Mouse (Mus musculus) gastrocnemius, adult 8-10 months (tissue): Measurements from ENCODE around the gene Robo2. TPM values are rescaled to one million over a fixed set of nuclear protein-coding genes. Genes with fewer than 3 reads are reported as not detected.
"Not testable (repeated sequence)": the region's sequence is repeated elsewhere in the genome, so short reads cannot be mapped to it uniquely, and the experiment has no call there.

Experiments
- DNase-seq, 2 experiments: peaks; one replicate each; pipeline ENCODE4 v3.0.0; 2022; ENCODE audit warnings: low spot score in 2 of 2
- total RNA-seq, 4 experiments: library from RNA; stranded (reverse); gene quantifications; 2 replicates each; pipeline ENCODE4 v1.2.4; 2022

Robo2 gene
- total RNA-seq, 4 experiments from 2014 or later: 0.19 to 0.99 (median 0.50) TPM

DNA sequence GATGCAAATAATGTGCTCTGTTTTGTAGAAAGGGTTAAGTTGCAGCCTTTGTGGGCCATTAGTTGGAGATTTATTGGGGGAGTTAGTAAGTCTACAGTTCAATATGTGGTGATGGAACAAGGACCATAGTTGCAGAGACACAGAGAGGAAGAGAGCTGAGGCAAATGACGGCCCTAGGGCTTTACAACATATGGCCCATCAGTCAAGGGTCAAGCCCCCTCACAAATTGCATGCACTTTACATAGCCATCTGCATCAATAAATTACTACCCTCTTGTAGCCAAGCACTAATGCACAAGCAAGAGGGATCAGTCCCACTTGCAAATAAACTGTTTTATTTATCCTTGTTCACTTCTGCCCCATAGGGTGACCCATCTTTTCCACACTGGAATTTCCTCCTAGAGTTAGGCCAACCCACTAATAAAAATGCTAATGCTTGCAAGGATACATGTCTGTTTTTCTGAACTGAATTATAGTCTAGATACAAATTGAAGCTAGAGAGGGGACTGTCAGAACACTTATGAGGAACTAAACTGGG lies 194.7 kb downstream of the Robo2 start:
- DNase-seq: no peak

DNA sequence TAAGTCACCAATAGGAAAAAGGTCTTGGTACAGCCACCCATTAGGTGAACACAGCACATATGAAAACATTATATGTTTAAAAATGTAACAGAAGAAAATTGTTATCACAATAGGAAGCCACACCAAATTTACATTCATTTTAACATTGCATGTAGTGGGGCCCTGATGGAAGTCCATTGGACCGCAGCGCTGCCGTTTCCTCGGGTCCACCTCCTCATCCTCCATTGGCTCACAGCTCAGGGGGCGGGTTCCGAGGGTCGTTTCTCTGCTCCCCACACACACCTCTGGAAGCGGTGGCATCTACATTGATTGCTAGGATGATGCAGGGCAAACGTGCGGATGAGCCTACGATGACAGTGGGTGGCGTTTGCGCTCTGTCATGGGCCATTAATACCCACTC lies 195.8 kb downstream of the Robo2 start:
- DNase-seq: no peak

DNA sequence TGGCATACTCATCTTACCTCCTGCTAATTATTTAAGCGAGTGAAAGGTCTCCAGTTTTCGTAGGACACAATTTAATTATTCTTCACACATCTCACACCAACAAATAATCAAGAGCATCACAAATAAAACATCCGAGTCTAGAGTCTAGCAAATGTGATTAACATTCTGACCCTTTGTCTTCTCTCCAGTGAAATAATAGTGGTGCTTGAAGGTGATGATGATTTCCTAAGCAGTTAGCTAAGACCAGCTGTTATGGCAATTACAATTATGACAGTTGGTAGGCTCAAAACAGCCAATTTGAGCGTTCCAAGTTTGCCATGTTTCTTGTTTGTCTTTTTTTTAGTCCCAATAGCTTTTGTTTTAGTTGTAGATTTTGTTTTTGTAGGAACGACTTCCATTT lies 210.9 kb downstream of the Robo2 start:
- no peak for DNase-seq

DNA sequence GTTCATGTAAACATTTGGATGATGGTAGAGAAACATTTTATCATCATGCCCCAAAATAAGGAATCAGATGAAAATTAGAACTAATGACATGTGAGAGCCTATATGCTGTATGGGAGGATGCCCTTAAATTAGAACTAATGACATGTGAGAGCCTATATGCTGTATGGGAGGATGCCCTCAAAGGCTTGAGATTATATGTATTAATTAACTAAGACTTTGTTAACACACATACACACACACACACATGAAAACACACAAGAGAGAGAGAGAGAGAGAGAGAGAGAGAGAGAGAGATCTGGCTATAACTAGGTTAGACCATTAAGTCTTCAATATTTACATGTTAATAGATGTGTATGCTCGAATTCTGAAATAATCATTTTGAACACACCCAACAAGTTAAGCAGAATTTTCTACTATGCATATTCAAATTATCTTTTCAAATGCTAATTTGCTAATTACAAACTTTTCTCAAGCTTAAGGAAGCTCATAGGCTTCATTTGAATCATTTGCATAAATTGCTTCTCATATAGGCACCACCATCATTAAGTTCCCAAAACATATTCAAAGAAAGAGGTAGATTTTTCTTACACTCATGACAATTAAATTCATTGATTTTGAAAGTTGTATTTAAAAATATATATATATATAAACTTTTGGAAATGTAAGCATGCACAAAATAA lies 211.5 kb downstream of the Robo2 start:
- DNase-seq: no peak

DNA sequence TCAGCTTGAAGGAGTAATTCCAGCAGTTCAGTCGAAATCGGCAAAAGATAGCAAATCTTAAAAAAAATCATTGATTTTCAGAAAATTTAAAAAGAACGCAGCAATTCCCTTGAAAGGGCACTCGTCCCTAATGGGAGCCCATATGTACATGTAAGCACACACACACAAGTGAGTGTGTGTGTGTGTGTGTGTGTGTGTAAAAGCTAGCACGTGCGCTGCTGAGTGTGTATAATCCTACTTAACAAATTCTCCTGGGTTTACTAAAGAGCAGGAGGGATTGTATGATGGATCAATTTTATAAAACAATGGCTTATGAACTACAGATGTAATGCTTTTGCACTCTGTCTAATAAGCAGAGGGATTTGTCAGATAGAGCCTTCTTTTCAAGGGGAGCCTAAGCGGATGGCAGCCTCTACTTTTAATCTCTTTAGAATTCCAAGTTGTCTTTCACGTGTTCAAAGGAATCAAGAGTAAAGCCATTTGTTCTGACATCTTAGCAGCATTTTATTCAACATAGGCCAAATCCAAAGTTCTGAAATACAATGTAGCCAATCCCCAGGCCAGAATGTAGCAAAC lies 218.6 kb downstream of the Robo2 start:
- no peak for DNase-seq

DNA sequence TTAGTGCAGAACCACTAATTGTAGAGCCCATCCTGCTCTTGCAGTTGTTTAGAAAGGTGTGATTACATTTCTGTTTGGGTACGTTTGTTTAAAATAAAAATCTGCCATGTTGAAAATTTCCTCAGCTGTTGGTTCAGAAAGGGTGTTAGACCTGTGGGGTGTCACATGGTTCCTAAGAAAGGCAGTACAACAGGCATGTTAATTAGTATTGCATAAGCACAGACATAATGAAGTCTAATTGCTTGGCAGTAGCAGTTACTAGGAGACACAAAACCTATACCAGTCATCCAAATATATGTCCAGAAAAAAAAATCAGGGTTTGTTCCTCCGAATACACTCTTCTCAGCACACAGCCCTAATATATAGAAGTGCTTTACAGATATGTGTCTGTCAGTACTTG lies 220.0 kb downstream of the Robo2 start:
- no peak for DNase-seq

DNA sequence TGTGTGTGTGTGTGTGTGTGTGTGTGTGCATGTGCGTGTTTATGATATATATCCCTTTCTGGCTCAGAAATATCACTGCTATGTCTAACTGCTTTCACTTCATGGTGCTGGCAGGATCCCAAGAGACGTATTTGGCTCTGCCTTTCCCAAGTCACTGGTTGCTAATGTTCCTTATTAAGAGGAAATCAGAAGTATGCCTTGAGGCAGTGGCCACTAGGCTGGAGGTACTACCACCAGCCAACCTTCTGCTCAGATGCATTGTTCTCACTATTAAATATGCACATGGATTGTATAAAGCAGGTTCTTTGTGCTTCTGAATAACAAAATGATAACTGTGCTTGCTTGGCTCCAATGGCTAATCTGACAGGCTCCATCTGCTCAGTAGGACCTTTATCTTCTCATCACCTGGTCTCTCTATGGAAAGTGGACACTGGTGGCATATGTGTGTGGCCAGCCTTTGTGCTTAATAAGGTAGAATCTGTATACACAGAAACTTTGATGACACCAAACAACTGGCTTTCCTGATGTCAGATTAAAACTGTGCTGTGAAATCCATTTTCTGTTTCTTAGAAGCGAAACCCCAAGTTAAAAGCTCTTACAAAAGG lies 229.0 kb downstream of the Robo2 start:
- no peak for DNase-seq

DNA sequence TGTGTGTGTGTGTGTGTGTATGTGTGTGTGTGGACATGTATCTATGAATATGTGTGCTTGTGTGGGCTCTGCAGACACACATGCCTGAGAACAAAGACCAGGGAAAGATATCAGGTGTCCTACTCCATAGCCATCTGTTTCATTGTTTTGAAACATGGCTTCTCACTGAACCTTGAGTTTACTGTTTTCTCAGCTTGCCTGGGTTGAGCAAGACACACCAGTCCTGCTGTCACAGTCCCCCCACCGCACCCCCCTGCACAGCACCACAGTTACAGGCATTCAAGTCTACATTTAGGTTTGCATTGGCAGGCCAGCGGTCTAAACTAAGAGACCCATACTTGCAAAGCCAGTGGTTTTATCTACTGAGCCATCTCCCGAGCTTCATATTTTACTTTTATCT lies 239.0 kb downstream of the Robo2 start:
- no peak for DNase-seq

DNA sequence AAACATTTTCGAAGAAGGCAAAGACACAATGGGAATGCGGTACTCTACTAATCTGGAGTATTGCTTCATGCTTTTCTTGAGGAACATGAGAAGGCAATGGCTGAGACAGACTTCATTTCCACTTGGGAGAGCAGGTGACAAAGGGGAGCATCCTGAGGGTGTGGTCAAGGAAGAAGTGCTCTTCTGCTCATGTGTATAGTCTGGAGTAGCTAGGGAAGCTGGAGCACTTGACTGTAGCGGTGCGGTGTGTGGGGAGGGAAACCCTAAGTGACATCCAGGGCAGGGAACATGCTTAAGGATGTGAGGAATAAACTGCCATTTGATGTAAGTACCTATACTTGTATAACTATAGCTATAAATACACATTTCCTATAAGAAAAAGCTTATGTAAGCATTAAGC lies 242.0 kb downstream of the Robo2 start:
- DNase-seq: no peak

DNA sequence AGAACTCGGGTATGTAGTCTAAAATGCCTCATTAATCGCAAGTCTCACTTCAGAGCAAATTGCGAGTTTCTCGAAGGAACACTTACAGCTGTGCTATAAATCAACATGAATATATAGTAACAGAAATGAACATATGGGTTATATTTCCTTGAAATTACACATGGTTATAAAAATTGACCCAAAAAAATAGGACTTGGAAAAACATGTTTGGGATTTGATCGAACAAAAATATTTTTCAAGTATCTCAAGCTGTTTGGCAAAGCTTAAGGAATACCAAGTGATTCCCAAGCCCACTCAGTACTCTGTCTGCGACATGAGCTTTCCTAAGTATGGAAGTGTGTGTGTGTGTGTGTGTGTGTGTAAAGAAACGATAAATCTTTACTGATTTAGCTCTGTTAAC lies 242.5 kb downstream of the Robo2 start:
- DNase-seq: no peak

DNA sequence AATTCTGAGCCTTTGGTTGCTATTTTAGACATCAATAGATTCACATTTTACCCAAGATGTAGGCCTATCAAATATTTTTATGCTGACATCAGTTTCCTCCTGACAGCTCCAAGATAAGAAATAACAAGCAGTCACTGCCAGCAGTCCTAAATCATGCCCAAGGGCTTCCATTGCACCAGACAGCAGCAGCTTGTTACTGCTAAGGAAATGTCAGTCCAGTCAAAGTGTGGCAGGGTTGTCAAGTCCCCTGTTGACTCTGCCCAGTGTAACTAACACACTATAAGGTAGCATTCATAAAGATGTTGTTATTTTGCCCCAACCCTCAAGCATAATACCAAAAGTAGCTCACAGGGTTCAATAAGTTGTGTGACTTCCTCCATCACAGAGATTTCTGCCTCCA lies 243.8 kb downstream of the Robo2 start:
- DNase-seq: no peak

DNA sequence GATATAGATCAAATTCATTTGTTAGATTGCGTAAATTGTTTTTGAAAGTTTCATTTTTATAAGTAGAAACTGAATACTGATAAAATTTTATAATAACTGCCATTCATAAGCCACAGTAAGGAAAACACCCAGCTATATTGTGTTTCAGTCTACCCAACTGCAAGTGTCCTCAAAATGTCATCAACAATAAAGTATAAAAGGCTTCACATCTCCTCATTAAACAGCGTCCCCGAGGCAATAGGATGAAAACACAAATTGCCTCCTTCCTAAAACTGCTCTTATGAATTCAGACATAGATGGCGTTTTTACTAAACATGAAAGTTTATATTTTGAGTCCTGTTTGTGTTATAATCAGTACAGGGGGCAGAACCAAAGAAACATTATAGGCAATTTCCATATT lies 249.6 kb downstream of the Robo2 start:
- no peak for DNase-seq

DNA sequence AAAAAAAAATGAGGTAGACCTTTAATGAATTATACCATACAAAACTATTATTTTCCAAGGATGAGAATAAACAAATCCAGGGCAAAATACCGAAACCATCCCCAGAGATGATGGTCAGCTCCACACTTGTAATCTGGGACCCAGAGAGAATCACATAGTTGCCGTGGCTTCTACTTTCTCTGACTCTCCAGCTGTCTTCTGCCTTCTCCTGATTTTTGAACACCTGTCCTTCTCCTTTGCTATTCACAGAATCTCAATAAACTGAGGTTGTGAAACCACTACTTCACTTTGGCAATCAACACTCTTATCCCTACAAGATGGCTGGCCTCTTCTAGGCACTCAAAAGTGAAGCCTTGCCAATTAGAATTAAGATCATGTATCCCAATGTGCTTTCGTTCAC lies 252.4 kb downstream of the Robo2 start:
- no peak for DNase-seq

DNA sequence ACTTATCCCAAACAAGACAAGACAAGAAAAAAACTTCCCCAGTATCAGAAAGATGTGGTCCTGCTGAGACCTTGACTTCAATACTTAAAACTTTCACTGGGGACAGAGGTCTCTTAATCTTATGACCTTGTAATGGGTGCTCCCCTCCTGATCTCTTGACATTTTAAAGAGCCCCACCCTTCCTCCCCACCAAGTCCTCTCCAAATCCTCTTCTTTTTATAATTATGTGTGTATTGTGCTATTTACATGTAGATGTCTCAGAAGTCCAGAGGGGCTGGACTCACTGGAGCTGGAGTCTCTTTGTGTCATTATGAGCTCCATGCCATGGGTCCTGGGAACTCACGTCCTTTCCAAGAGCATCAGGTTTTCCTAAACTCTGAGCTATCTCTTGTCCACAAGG lies 275.4 kb downstream of the Robo2 start:
- no peak for DNase-seq

DNA sequence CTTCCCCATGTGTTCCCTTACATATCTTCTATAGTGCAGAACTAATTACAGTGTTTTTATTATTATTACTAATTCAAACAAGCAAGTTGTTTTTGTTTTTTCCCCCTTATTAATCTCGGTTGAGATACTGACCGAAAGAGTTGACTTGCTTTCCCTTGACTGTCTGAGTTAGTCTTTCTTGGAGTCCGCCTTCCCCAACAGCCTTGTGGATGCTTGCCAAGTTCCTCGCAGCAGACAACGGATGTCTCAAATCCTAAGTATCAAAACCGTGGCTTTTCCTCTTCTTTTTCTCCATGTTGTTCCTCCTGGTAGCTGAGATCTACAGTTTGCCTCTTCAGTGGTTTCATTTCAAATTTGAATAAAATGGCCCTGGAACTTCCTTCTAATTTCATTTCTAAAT lies 278.8 kb downstream of the Robo2 start:
- DNase-seq: no peak

DNA sequence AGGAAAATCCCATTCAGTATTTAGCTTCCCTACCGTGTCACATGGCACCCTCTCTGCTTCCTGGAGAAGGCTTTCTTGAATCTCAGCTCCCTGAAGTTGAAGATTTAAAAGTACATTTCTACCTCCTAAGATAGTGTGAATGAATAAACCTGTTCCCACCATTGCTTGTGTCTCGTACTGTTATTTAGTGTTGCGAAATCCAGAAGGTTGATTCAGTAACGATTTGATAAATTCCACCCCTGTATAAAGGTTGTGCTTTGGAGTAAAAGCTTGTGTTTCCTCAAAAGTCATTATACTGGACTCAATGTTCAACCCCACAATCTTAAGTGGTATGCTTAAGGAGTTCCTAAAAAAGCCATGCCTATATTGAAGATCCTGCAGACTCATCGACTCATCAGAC lies 280.3 kb downstream of the Robo2 start:
- DNase-seq: no peak

DNA sequence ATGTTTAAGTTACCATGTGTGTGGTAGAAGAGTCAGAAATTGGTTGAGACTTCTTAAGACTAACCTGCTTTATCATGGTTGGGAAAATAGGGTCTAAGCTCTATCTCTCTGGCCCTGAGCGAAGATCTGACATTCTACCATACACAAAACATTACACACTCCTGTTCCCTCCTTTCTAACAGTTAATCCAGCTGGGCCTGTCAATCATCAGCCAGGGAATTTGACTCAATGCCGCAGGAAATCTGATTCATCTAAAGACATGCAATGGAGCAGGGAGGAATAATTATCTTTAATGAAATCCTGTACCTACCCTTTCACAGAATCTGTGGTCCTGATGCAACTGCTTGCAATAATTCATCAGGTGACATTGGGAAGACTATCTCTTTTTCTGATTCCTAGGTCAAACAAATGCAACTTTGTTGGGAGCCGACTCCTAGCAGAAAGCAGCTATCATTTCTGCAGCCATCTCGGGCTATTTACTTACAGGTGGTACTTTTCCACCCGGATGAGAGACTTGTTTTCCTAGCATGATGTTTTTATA lies 283.1 kb downstream of the Robo2 start:
- DNase-seq: no peak

DNA sequence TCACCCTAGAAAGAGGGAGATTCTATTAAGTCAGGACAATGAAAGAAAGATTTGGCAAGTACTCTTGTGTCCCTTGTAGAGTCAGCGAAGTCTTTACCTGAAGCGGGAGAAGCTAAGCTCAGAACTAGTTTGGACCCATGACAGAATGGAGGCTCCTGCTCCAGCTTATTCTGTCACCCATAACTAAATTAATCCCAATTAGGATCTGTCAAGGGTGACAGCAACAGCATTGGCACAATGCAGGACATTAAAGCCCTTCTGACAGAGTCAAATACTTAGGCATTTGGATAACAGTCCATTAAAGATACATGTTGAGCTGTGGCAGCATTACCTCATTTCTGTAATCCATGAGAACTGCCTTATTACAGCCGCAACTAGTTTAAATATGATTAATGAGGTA lies 298.5 kb downstream of the Robo2 start:
- DNase-seq: no peak

DNA sequence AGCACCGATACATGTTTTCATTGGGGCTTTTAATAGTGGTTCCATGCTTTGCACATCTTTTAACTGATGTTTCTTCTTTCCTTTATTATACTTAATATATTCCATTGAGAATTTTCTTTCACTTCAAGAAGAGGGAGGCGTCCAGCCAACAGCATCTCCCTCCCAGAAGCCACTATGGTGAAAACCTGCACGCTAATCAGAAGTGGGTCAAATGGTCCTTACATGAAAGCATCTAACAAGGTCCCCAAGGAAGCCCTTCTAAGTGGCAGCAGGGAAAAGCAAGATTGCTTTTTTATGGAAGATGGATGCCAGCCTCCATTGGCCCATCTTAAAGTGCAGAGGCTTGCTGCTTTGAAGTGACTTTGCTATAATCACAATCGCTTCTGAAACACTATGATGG lies 300.5 kb downstream of the Robo2 start:
- no peak for DNase-seq

DNA sequence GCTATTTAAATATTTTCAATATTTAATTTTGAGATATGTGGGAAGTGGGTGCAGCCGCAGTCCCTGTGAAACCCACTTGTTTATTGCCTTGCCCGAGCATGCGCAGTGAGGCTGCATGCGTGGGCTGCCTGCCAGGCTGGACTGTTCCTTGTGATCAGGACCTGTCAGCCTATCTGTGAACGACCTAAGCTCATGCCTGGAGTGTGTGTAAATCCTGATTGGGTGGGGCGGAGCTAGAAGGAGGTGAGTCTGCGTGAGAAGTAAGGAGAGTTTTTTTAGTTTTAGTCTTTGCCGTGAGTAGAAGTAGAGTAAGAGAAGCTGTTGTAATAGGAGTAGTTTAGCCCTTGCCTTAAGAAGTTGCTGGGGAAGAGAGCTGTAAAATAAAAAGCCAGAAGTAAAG lies 307.2 kb downstream of the Robo2 start:
- not testable (repeated sequence) for DNase-seq

DNA sequence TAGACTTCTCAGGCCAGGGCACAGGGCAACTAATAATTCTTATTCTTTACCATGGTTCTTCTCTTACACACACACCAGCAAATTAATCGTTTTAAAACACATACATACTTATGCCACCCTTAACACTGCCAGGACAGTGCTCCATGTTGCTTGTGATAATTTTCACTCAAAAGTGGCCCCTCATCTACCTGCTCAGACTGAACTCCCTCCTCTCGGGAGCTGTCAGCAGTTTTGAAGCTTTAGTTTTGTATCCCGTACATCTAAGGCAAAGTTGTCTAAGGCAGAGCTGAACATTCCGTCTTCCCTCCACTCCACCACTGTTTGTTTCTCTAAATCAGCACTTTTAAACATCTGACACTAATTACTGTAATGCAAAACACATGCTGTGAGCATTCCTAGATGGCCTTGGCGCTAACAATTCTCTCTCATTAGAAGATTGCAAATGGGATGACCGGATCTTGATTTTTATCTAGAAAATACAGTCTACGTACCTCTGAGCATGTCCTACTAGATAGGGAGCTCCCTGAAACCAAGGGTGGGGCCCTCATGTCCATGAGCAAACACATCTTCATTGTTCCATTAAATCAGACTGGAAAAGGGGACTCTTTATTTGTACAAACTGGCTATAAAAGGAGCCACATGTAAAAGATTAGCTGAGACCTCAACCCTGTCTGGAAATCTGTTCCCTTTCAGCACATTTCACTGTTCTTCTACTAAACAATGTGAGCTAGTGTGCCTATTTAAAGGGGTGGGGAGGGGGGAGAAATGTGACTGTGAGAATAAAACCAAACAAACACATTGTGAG lies 318.4 kb downstream of the Robo2 start:
- DNase-seq: no peak

DNA sequence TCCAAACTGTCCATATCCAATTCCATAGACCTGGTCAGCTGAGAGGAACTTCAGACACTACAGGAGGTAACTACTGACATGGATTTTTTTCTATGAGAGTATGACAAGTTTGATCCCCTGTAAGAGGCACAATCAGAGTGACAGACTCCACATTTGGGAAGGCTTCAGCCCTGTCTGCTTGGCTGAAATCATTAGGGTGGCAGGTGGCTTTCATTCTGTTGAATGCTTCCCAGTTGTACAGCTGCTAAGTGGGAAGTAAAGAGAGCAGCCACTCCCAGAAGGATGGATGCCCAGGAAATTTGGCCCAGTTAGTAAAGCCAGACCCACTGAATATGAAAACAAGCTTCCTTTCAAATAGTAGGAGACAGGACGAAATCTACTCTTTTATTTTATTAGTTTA lies 321.7 kb downstream of the Robo2 start:
- no peak for DNase-seq
